Mouse (Mus musculus) hindbrain, postnatal 0 days (tissue): ENCODE data around the gene Lamp2. TPM values are rescaled to one million over a fixed set of nuclear protein-coding genes. Genes with fewer than 3 reads are reported as not detected.
A peak's percentile ranks its signal among the peaks of the same experiment; 100 is the strongest.

Experiments used
- ATAC-seq: fragments of 200-750 bp; cut with Nextera tagmentation; 2 replicates; pipeline ENCODE4 v1.8.0; 2017; ENCODE audit warnings: mild to moderate bottlenecking, moderate TSS enrichment, moderate library complexity
- DNase-seq: peaks from one replicate; pipeline ENCODE4 v3.0.0-alpha.2; 2015; ENCODE audit warnings: low spot score
- H3K27ac ChIP-seq: fragments of 300-500 bp; sonication (generic); 2 replicates; pipeline ENCODE4 v1.5.1; 2014; ENCODE audit warnings: mild to moderate bottlenecking
- H3K27me3 ChIP-seq: fragments of 300-500 bp; sonication (generic); 2 replicates; pipeline ENCODE4 v1.6.1; 2014; ENCODE audit warnings: low read length, mixed read lengths; ENCODE audit not compliant: insufficient read depth
- H3K36me3 ChIP-seq: fragments of 300-500 bp; sonication (generic); 2 replicates; pipeline ENCODE4 v1.6.1; 2014; ENCODE audit warnings: low read length, mixed read lengths; ENCODE audit not compliant: insufficient read depth
- H3K4me1 ChIP-seq: fragments of 300-500 bp; sonication (generic); 2 replicates; pipeline ENCODE4 v1.6.1; 2014; ENCODE audit warnings: antibody characterized with exemption, low read length, mixed read lengths; ENCODE audit not compliant: insufficient read depth
- H3K4me2 ChIP-seq: fragments of 300-500 bp; sonication (generic); 2 replicates; pipeline ENCODE4 v1.6.1; 2014; ENCODE audit warnings: low read depth, mild to moderate bottlenecking, low read length, moderate library complexity, mixed read lengths
- H3K4me3 ChIP-seq: fragments of 300-500 bp; sonication (generic); 2 replicates; pipeline ENCODE4 v1.5.1; 2014; ENCODE audit warnings: low read length
- H3K9ac ChIP-seq: fragments of 300-500 bp; sonication (generic); replicated peaks from 2 replicates; pipeline ENCODE4 v1.6.1; 2014; ENCODE audit warnings: mild to moderate bottlenecking, low read length, moderate library complexity, mixed read lengths
- H3K9me3 ChIP-seq: fragments of 300-500 bp; sonication (generic); 2 replicates; pipeline ENCODE4 v1.6.1; 2016; ENCODE audit warnings: low read length, mixed read lengths
- CTCF ChIP-seq: IDR thresholded peaks from 2 replicates; pipeline ENCODE4 v1.5.1; 2016; ENCODE audit warnings: antibody characterized with exemption, control low read depth, low read depth
- WGBS: fragments of 180-500 bp; shearing (Covaris S2); extraction: QIAGEN DNeasy Blood & Tissue Kit; methylation state at CpG from one replicate; pipeline ENCODE4 v1.1.7; 2014; 5-methylcytosine and 5-hydroxymethylcytosine counted together
- polyA plus RNA-seq: library from polyadenylated mRNA; unstranded; fragments of >200 nt; fragmentation: Nextera tagmentation; extraction: Ambion mirVana; gene quantifications from 2 replicates; pipeline ENCODE4 v1.2.1, GENCODE M21; 2015
- total RNA-seq: library from RNA; depleted of rRNA; stranded (reverse); fragments of >200 nt; gene quantifications from 2 replicates; pipeline ENCODE4 v1.2.3, GENCODE M21; 2014

The Lamp2 gene
- total and polyA plus RNA-seq, 2 experiments from 2014 or later, result 56.5 to 79.8 TPM

- no peak overlapping the region for H3K9ac ChIP-seq
- TF ChIP-seq CTCF, result no peak
- H3K27ac ChIP-seq, result no peak overlapping the region
- no peaks in the 10 kb centered on the region for H3K27me3 ChIP-seq
- H3K4me3 ChIP-seq, result no peak overlapping the region
- H3K36me3 ChIP-seq, result no peaks in the 10 kb centered on the region
- DNase-seq (no peak), ATAC-seq (no peak)
- H3K4me2 ChIP-seq, result no peak overlapping the region
- no peaks in the 10 kb centered on the region for H3K9me3 ChIP-seq
- no peaks in the 10 kb centered on the region for H3K4me1 ChIP-seq
Measured at GRCm38 (mm10) chrX:38466236-38466635, 10.0 kb upstream of the Lamp2 start.

- WGBS, result 90% methylated on average over 2 of the region's 2 CpGs
- no peak overlapping the region for H3K27ac ChIP-seq
- TF ChIP-seq CTCF, result no peak
Measured at GRCm38 (mm10) chrX:38463160-38463559, 6.9 kb upstream of the Lamp2 start.

GRCm38 (mm10) chrX:38462101-38462500, 5.8 kb upstream of the Lamp2 start:
- Histone ChIP-seq H3K27me3 (no peaks in the 10 kb centered on the region), H3K4me2 (no peak overlapping the region), H3K4me3 (no peak overlapping the region), H3K4me1 (no peaks in the 10 kb centered on the region), H3K36me3 (no peaks in the 10 kb centered on the region), H3K9ac (no peak overlapping the region), H3K9me3 (no peaks in the 10 kb centered on the region), H3K27ac (no peak overlapping the region)
- ATAC-seq, result no peak
- TF ChIP-seq CTCF, result no peak
- WGBS, result 82% methylated on average over 5 of the region's 5 CpGs
- no peak for DNase-seq

More at GRCm38 (mm10) chrX:38463160-38463559, 6.9 kb upstream of the Lamp2 start:
- H3K27me3 ChIP-seq, result no peaks in the 10 kb centered on the region
- H3K4me1 ChIP-seq, result no peaks in the 10 kb centered on the region
- H3K36me3 ChIP-seq, result no peaks in the 10 kb centered on the region
- H3K9ac ChIP-seq, result no peak overlapping the region
- ATAC-seq (no peak), DNase-seq (no peak)
- H3K4me2 ChIP-seq, result no peak overlapping the region
- no peaks in the 10 kb centered on the region for H3K9me3 ChIP-seq
- H3K4me3 ChIP-seq, result no peak overlapping the region

GRCm38 (mm10) chrX:38460887-38461286, 4.6 kb upstream of the Lamp2 start:
- TF ChIP-seq CTCF, result no peak
- Histone ChIP-seq H3K27ac (no peak overlapping the region), H3K36me3 (no peaks in the 10 kb centered on the region), H3K9ac (no peak overlapping the region), H3K4me3 (no peak overlapping the region), H3K27me3 (no peaks in the 10 kb centered on the region), H3K4me1 (no peaks in the 10 kb centered on the region), H3K4me2 (no peak overlapping the region), H3K9me3 (no peaks in the 10 kb centered on the region)
- DNase-seq (no peak), ATAC-seq (no peak)
- 66% methylated on average over 3 of the region's 3 CpGs for whole genome bisulfite sequencing

- Histone ChIP-seq H3K9ac (no peak overlapping the region), H3K27me3 (no peaks in the 10 kb centered on the region), H3K4me3 (no peak overlapping the region), H3K36me3 (no peaks in the 10 kb centered on the region), H3K27ac (no peak overlapping the region), H3K4me1 (no peaks in the 10 kb centered on the region), H3K4me2 (no peak overlapping the region), H3K9me3 (no peaks in the 10 kb centered on the region)
- DNase-seq, result no peak
- WGBS, result 80% methylated on average over 8 of the region's 8 CpGs
- no peak for ATAC-seq
- no peak for TF ChIP-seq CTCF
Measured at GRCm38 (mm10) chrX:38459076-38459475, 2.8 kb upstream of the Lamp2 start.

GRCm38 (mm10) chrX:38456635-38457006, 367 bp upstream of the Lamp2 start:
- Histone ChIP-seq H3K36me3 (no peaks in the 10 kb centered on the region), H3K9ac (no peak overlapping the region), H3K4me2 (no peak overlapping the region), H3K27ac (no peak overlapping the region), H3K4me3 (peak overlapping the region; percentile 60), H3K4me1 (no peaks in the 10 kb centered on the region), H3K27me3 (no peaks in the 10 kb centered on the region), H3K9me3 (no peaks in the 10 kb centered on the region)
- TF ChIP-seq CTCF, result no peak
- 26% methylated on average over 3 of the region's 3 CpGs for WGBS
- ATAC-seq, result 0 out of 2 replicates have a peak, but pooled peaks have one; percentile 8
- DNase-seq, result no peak

- WGBS, result 26% methylated on average over 7 of the region's 7 CpGs
- no peak for DNase-seq
- ATAC-seq, result peak; percentile 7; the same call in 1 of the 2 replicates
- no peaks in the 10 kb centered on the region for H3K9me3 ChIP-seq
- H3K36me3 ChIP-seq, result no peaks in the 10 kb centered on the region
- H3K27me3 ChIP-seq, result no peaks in the 10 kb centered on the region
- H3K4me2 ChIP-seq, result peak overlapping the region; percentile 60
- H3K4me1 ChIP-seq, result no peaks in the 10 kb centered on the region
- peak overlapping the region; percentile 77 for H3K27ac ChIP-seq
- peak overlapping the region; percentile 60 for H3K4me3 ChIP-seq
- no peak for TF ChIP-seq CTCF
- peak overlapping the region; percentile 55 for H3K9ac ChIP-seq
Measured at GRCm38 (mm10) chrX:38455474-38455873, 780 bp downstream of the Lamp2 start.
